Mouse (Mus musculus) midbrain, embryonic 15.5 days (tissue): ENCODE measurements around the gene Acsbg2. TPM values are rescaled to one million over a fixed set of nuclear protein-coding genes. Genes with fewer than 3 reads are reported as not detected.

Experiments
- ATAC-seq: fragments of 200-750 bp; cut with Nextera tagmentation; replicated peaks from 2 replicates; pipeline ENCODE4 v1.8.0; 2017; ENCODE audit warnings: moderate TSS enrichment
- H3K27ac ChIP-seq: fragments of 300-500 bp; sonication (generic); 2 replicates; pipeline ENCODE4 v1.5.1; 2015; ENCODE audit warnings: mild to moderate bottlenecking, inconsistent platforms
- H3K27me3 ChIP-seq: fragments of 300-500 bp; sonication (generic); replicated peaks from 2 replicates; pipeline ENCODE4 v1.6.1; 2015; ENCODE audit warnings: inconsistent platforms
- H3K36me3 ChIP-seq: fragments of 300-500 bp; sonication (generic); replicated peaks from 2 replicates; pipeline ENCODE4 v1.6.1; 2015; ENCODE audit warnings: inconsistent platforms
- H3K4me1 ChIP-seq: fragments of 300-500 bp; sonication (generic); 2 replicates; pipeline ENCODE4 v1.6.1; 2015; ENCODE audit warnings: inconsistent platforms
- H3K4me2 ChIP-seq: fragments of 300-500 bp; sonication (generic); 2 replicates; pipeline ENCODE4 v1.6.1; 2015; ENCODE audit warnings: inconsistent platforms, mild to moderate bottlenecking, moderate library complexity
- H3K4me3 ChIP-seq: fragments of 300-500 bp; sonication (generic); 2 replicates; pipeline ENCODE4 v1.5.1; 2015; ENCODE audit warnings: mild to moderate bottlenecking, inconsistent platforms
- H3K9ac ChIP-seq: fragments of 300-500 bp; sonication (generic); 2 replicates; pipeline ENCODE4 v1.6.1; 2015; ENCODE audit warnings: mild to moderate bottlenecking, inconsistent platforms
- H3K9me3 ChIP-seq: fragments of 300-500 bp; sonication (generic); 2 replicates; pipeline ENCODE4 v1.6.1; 2016; ENCODE audit warnings: inconsistent platforms
- WGBS: fragments of 180-500 bp; shearing (Covaris S2); methylation state at CpG from one replicate; pipeline ENCODE4 v1.1.7; 2015; ENCODE audit warnings: mixed read lengths; 5-methylcytosine and 5-hydroxymethylcytosine counted together
- polyA plus RNA-seq: library from polyadenylated mRNA; unstranded; fragments of >200 nt; fragmentation: Nextera tagmentation; extraction: Ambion mirVana; gene quantifications from 2 replicates; pipeline ENCODE4 v1.2.1, GENCODE M21; 2015

The Acsbg2 gene
- polyA plus RNA-seq, 1 experiment from 2014 or later, result not detected

DNA sequence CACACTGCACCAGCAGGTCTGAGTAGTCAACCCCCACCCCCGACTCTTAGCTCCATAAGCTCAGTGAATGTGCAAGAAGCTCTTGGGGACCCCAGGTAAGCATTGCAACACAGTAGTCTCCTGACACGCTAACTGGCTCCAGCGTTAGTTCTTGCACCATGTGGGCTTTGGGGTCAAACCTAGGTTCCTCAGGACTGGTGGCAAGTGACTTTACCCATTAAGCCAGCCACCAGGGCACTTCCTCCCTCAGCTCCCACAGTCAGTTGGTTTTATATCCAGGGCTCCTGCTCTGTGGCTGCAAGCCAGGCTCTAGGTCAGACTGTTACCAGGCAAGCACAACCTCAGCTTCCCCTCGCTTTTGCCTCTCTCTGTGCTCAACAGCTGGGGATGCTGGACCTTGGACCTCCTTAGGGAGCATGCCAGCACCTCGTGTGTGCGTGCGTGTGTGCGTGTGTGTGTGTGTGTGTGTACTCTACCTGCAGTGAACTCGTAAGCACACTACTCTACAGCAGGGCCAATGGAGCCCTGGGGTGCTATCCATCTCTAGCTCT lies 21.2 kb upstream of the Acsbg2 start:
- Histone ChIP-seq H3K9me3 (no peaks in the 10 kb centered on the region), H3K36me3 (peaks cover 54% of the 10 kb centered on the region), H3K27me3 (no peaks in the 10 kb centered on the region), H3K4me2 (no peak overlapping the region), H3K4me3 (no peak overlapping the region), H3K4me1 (peaks cover 15% of the 10 kb centered on the region), H3K9ac (no peak overlapping the region), H3K27ac (no peak overlapping the region)
- WGBS, result 95% methylated on average over 9 of the region's 9 CpGs
- no peak for ATAC-seq

DNA sequence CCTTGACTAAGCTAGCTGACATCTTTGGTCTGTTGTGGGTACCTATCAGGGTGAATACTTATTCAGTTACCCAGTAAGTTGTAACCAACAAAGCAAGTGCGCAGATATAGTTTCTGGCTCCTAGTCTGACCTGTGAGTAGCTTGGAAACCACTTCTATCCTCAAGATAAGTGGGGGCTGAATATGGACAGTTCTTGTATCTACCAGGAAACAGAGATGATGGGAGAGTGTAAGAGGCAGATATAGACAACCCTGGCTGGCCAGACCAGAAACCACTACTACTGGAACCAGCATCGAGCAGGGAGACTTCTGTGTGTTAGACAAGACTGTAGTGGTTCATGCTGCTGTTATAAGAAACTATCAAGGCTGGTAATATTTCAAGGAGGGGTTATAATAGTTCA lies 15.8 kb upstream of the Acsbg2 start:
- Histone ChIP-seq H3K9ac (no peak overlapping the region), H3K27ac (no peak overlapping the region), H3K27me3 (no peaks in the 10 kb centered on the region), H3K4me2 (no peak overlapping the region), H3K36me3 (peaks cover 43% of the 10 kb centered on the region), H3K9me3 (no peaks in the 10 kb centered on the region), H3K4me3 (no peak overlapping the region), H3K4me1 (no peaks in the 10 kb centered on the region)
- ATAC-seq, result no peak
- WGBS, result 100% methylated on average over 2 of the region's 2 CpGs

DNA sequence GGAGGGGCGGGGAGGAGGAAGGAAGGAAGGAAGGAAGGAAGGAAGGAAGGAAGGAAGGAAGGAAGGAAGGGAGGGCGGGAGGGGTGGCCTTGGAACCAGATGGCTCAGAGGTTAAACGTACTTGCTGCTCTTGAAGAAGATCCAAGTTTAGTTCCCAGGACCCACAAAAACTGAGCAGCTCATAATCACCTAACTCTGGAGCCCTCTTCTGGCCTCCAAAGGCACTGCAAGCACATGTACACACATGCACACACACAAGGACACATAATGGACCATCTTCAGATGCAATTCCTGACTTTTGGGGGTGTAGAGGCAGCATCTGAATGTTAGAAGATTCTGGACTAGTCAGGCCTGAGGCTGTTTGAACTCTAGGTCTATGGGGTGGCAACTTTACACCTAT lies 13.8 kb upstream of the Acsbg2 start:
- no peak overlapping the region for H3K27ac ChIP-seq
- ATAC-seq, result no peak
- WGBS, result 95% methylated on average over 2 of the region's 3 CpGs
- no peaks in the 10 kb centered on the region for H3K4me1 ChIP-seq
- no peak overlapping the region for H3K9ac ChIP-seq
- H3K4me2 ChIP-seq, result no peak overlapping the region
- no peak overlapping the region for H3K4me3 ChIP-seq
- no peaks in the 10 kb centered on the region for H3K27me3 ChIP-seq
- peaks cover 24% of the 10 kb centered on the region for H3K36me3 ChIP-seq
- H3K9me3 ChIP-seq, result no peaks in the 10 kb centered on the region

DNA sequence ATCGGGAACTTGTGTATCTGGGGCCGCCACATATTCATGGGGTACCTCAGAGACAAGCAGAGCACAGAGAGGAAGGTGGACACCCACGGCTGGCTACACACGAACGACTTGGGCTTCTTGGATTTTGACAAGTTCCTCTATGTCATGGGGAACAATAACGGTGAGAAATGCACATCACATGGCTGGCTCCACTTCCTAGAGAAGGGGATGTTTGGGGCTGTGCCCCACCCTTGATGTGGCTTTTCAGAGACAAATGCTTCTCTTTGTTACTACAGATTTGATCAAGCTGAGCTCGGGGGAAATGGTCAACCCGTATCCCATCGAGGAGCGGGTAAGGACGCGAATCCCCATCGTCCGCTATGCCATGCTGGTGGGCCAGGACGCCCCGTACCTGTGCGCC lies 10.6 kb upstream of the Acsbg2 start:
- 92% methylated on average over 17 of the region's 17 CpGs for WGBS
- Histone ChIP-seq H3K4me2 (no peak overlapping the region), H3K9ac (no peak overlapping the region)

DNA sequence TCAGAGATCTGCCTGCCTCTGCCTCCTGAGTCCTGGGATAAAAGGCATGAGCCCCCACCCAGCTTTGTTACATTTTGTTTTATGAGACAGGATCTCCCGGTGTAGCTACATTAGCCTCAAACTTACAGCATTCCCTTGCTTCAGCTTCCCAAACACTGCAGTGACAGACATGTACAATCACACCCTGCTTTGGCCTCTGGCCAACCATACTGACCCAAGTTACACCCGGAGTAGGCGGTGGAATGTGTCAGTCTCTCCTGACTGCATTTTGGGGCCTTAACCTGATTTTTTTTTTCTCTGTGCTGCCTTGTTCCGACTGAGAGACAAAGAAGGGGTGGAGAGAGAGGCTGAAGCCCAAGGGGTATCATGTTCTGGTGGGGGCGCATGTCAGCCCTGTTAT lies 10.1 kb upstream of the Acsbg2 start:
- no peak overlapping the region for H3K4me3 ChIP-seq
- no peaks in the 10 kb centered on the region for H3K9me3 ChIP-seq
- H3K27me3 ChIP-seq, result no peaks in the 10 kb centered on the region
- H3K4me1 ChIP-seq, result no peaks in the 10 kb centered on the region
- H3K4me2 ChIP-seq, result no peak overlapping the region
- no peak overlapping the region for H3K9ac ChIP-seq
- WGBS, result 83% methylated on average over 5 of the region's 5 CpGs
- no peaks in the 10 kb centered on the region for H3K36me3 ChIP-seq
- no peak for ATAC-seq
- no peak overlapping the region for H3K27ac ChIP-seq

More for the DNA sequence above, 10.6 kb upstream of the Acsbg2 start:
- Histone ChIP-seq H3K4me1 (no peaks in the 10 kb centered on the region), H3K9me3 (no peaks in the 10 kb centered on the region), H3K36me3 (0 out of 2 replicates have a peak, but pooled peaks cover 4% of the 10 kb centered on the region), H3K27ac (no peak overlapping the region), H3K27me3 (no peaks in the 10 kb centered on the region), H3K4me3 (no peak overlapping the region)
- no peak for ATAC-seq

DNA sequence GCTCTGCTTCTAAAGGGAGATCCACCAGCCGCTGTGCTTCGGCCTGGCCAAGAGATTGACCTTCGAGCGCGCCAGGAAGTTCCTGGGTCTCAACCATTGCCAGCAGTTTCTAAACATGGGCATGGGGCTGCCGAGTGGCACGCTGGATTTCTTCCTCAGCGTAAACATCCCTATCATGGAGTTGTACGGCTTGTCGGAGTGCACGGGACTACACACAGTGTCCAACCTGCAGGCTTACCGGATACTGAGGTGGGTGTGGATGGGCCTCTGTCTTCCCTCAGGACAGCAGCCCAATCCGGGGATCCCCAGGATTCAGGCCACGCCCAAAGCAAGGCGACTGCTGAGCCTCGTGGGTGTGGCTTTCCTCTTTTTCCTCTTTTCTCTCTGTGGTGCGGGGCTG lies 9.4 kb upstream of the Acsbg2 start:
- no peak overlapping the region for H3K9ac ChIP-seq
- WGBS, result 55% methylated on average over 17 of the region's 17 CpGs
- no peak overlapping the region for H3K4me2 ChIP-seq
- no peak overlapping the region for H3K4me3 ChIP-seq
- no peaks in the 10 kb centered on the region for H3K36me3 ChIP-seq
- no peaks in the 10 kb centered on the region for H3K27me3 ChIP-seq
- ATAC-seq, result no peak
- no peaks in the 10 kb centered on the region for H3K4me1 ChIP-seq
- no peaks in the 10 kb centered on the region for H3K9me3 ChIP-seq
- H3K27ac ChIP-seq, result no peak overlapping the region

DNA sequence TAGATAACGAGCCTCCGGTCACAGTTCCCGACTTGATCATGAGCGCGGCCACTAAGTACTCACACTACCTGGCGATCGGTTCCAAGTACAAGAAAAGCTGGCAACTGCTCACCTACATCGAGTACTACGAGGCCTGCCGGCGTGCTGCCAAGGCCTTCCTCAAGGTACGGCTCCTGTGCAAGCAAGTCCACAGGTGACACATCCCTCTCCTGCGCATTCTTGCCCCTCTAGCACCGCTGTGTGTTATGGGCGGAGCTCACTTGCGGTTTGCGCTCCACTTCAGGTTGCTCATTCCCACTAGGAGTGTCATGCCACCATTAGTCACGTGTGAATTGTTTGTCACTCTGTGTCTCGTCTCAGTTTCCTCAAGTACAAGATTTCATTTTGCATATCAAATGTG lies 3.2 kb upstream of the Acsbg2 start:
- Histone ChIP-seq H3K9ac (no peak overlapping the region), H3K4me3 (no peak overlapping the region), H3K4me1 (no peaks in the 10 kb centered on the region), H3K27me3 (no peaks in the 10 kb centered on the region), H3K36me3 (no peaks in the 10 kb centered on the region), H3K27ac (no peak overlapping the region), H3K4me2 (no peak overlapping the region), H3K9me3 (no peaks in the 10 kb centered on the region)
- no peak for ATAC-seq
- 92% methylated on average over 19 of the region's 19 CpGs for WGBS

DNA sequence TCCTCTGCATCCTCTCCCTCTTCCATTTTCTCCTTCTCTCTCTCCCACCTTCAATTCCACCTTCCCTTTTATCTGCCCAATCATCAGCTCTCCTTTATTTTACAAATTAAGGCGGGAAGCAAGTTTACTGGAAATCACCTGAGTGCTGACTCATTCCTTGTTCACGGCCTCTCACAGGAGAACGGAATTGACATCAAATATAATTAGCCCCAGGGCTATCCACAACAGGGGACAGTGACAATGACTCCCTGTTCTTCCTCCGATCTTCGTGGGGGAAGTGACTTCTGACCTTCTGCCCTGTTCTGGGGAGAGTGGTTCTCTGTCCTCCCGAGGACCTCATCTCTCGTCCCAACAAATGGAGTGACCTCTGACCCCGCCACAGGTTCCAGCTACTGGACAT lies 2.7 kb upstream of the Acsbg2 start:
- no peak overlapping the region for H3K27ac ChIP-seq
- H3K9me3 ChIP-seq, result no peaks in the 10 kb centered on the region
- H3K27me3 ChIP-seq, result no peaks in the 10 kb centered on the region
- 80% methylated on average over 8 of the region's 8 CpGs for WGBS
- no peak overlapping the region for H3K4me2 ChIP-seq
- no peak overlapping the region for H3K4me3 ChIP-seq
- H3K4me1 ChIP-seq, result no peaks in the 10 kb centered on the region
- no peak for ATAC-seq
- no peak overlapping the region for H3K9ac ChIP-seq
- no peaks in the 10 kb centered on the region for H3K36me3 ChIP-seq

DNA sequence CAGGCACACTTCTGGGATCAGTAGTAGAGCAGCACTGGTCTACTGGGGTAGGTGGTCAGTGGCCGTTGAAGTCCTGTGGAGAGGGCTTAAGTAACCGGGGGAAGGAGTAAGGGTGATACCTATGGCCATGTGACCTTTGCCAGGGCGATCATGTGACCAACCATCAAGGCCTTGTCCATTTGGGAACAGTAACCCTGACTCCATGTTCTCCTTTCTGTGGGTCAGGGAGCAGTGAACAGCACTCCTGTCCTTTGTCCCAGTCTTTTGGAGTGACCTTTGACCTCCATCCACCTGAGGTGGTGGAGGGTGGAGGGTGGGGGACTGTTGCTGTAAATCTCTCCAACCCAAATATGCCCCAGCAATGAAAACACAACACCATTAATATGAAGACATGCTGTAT lies 2.2 kb upstream of the Acsbg2 start:
- H3K9ac ChIP-seq, result no peak overlapping the region
- H3K9me3 ChIP-seq, result no peaks in the 10 kb centered on the region
- no peak for ATAC-seq
- WGBS, result 88% methylated on average over 3 of the region's 3 CpGs
- H3K4me3 ChIP-seq, result no peak overlapping the region
- no peaks in the 10 kb centered on the region for H3K4me1 ChIP-seq
- H3K36me3 ChIP-seq, result no peaks in the 10 kb centered on the region
- no peaks in the 10 kb centered on the region for H3K27me3 ChIP-seq
- no peak overlapping the region for H3K27ac ChIP-seq
- no peak overlapping the region for H3K4me2 ChIP-seq

DNA sequence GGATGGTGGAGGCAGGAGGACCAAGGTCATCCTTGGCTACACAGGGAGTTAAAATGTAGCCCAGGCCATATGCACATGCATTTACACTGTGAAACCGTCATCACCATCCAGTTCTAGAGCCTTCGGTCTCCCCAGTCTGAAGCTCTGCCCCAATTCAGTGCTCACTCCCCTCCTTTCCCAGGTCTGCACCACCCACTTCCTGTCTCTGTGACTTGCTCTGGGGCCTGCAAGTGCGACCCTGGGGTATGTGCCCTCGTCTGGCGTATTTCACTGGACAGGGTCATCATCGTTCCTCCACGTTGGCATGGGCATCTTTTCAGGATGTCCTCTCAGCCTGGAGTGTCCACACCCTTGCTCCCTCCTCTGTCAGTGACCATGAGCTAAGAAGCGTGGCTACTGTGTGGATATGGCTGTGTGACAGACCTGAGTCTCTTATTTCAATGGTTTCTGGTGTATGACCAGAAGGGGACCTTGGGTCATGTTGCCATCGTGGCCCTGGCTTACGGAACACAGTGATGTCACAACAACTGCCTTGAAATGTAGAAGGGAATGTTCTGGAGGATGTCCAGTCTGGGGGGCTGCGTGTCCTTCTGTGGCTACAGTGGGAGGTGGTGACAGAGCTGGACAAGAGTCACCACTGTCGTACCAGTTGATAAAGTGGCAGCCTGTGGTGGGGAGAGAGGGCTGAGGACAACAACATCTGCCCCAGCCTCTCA lies 847 bp upstream of the Acsbg2 start, which contains the start of gene 1700061G19Rik:
Gene 1700061G19Rik, plus strand, starts transcription at position 542 of the 716 bp plus-strand sequence.
- Histone ChIP-seq H3K9ac (no peak within 1 kb of the TSS), H3K27ac (no peak within 1 kb of the TSS), H3K4me2 (no peak within 1 kb of the TSS), H3K4me3 (no peak within 1 kb of the TSS), H3K9me3 (no peaks in the 10 kb centered on the region), H3K4me1 (no peaks in the 10 kb centered on the region), H3K36me3 (no peaks in the 10 kb centered on the region), H3K27me3 (no peaks in the 10 kb centered on the region)
- no peak for ATAC-seq
- WGBS, result 88% methylated on average over 12 of the region's 12 CpGs

DNA sequence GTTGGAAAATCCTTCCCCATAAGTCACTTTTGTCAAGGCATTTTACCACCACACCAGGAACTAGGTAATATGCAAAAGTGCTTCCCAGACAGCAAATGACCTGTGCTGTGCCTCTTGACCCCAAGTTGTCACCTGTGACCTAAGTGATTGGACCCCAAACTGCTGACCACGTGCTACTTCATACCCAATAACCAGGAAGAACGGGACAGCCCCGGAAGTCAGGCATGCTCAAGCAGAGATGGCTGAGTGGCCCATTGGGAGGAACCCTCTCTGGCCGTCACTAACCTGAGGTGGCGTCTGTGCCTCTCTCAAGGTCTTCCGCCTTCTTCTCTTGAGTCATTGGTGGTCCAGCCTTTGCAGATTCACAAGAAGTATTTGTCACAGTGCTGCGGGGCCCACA lies 1.7 kb downstream of the Acsbg2 start:
- Histone ChIP-seq H3K9me3 (no peaks in the 10 kb centered on the region), H3K27me3 (no peaks in the 10 kb centered on the region), H3K4me2 (no peak overlapping the region), H3K4me1 (no peaks in the 10 kb centered on the region), H3K27ac (no peak overlapping the region), H3K4me3 (no peak overlapping the region), H3K36me3 (no peaks in the 10 kb centered on the region), H3K9ac (no peak overlapping the region)
- ATAC-seq, result no peak
- WGBS, result 81% methylated on average over 7 of the region's 7 CpGs

DNA sequence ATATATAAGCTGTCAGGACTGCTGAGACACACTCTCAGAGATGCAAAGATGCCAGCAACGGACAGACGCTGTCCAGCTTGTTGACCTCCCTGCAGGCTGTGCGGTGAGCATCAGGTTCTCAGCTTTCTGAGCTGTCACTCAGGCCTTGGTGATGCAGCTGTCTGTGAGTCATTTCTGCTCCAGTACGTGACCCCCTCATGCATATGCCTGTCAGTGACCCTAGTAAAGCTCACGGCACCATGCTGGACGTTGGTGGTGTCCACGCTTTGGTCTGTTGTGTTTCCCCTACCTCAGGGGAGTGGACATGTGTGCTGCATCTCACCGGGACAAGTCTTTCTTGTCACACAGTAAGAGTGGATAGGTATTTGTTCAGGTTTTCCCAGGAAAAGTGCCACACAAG lies 2.5 kb downstream of the Acsbg2 start:
- no peak for ATAC-seq
- H3K9ac ChIP-seq, result no peak overlapping the region
- H3K4me1 ChIP-seq, result no peaks in the 10 kb centered on the region
- no peaks in the 10 kb centered on the region for H3K36me3 ChIP-seq
- H3K4me3 ChIP-seq, result no peak overlapping the region
- 78% methylated on average over 8 of the region's 8 CpGs for WGBS
- no peaks in the 10 kb centered on the region for H3K27me3 ChIP-seq
- no peak overlapping the region for H3K27ac ChIP-seq
- H3K4me2 ChIP-seq, result no peak overlapping the region
- no peaks in the 10 kb centered on the region for H3K9me3 ChIP-seq

DNA sequence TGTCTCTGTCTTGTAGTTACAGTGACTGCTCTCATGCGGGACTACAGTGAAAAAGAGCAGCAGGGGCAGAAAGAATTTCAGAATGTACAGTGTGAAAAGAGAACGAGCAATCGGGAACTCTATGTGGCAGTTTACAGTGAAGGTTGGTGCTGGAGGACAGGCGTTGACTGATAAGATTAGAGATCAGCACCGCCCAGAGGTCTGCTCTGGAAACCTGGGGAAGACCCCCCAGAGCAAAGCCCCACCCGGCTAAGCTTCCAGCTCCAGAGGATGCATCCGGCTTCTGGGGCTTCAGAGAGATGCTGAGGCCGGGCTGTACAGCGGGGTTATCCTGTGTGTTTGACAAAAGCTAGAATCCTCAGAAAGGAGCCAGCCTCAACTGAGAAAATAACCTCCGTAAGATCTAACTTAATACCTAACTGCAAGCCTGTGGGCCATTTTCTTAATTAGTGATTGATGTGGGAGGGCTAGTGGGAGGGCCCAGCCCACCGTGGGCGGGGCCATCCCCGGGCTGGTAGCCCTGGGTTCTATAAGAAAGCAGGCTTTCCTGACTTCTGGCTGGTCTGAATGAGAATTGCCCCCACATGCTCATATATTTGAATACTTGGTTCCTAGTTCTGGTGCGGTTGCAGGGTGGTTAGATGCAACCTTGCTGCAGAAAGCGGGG lies 3.8 kb downstream of the Acsbg2 start:
- Histone ChIP-seq H3K4me3 (no peak overlapping the region), H3K9ac (no peak overlapping the region), H3K27ac (no peak overlapping the region), H3K4me1 (no peaks in the 10 kb centered on the region), H3K27me3 (no peaks in the 10 kb centered on the region), H3K36me3 (no peaks in the 10 kb centered on the region), H3K4me2 (no peak overlapping the region), H3K9me3 (no peaks in the 10 kb centered on the region; the same call in 1 of the 2 replicates)
- no peak for ATAC-seq
- WGBS, result 75% methylated on average over 15 of the region's 15 CpGs
